Mouse (Mus musculus): ENCODE measurements at regions not wholly inside any gene's neighbourhood (a gene's known extent, or its start where the extent isn't known, plus 50 kb on each side); places are given as distances from the start of the nearest gene placed in this dataset.

DNA sequence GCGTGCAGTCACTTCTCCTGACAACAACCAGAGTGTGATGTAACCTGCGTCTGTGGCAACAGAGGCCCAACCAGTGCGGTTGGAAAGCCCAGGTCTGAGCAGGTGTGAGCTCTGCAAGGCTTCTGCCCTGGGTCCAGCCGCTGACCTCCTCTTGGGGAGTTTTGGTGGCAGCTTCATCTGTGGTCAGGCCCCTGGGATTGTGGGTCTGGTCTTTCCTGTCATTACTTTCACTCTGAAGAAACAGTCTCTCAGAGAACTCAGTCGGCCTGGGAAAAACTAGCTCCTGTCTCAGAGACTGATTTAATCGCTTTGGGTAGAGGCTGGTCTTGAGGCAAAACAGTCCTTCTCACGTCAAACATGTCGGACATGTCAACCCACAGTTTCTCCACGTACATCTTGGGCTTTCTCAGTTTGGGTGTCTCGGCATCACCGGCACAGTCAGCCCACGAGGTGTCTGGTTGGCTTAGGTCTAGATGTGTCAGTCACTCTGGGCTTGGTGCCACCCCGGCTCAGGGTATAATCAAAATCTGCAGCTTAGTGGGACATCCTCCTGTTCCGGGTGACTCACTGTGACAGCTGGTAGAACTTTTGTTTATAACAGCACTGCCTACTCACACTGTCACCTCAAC lies 195.0 kb upstream of the Cxcr4 start:
- DNase-seq (ENCODE audit: low spot score in 2 of 2), result peak; percentile 47 to 73

DNA sequence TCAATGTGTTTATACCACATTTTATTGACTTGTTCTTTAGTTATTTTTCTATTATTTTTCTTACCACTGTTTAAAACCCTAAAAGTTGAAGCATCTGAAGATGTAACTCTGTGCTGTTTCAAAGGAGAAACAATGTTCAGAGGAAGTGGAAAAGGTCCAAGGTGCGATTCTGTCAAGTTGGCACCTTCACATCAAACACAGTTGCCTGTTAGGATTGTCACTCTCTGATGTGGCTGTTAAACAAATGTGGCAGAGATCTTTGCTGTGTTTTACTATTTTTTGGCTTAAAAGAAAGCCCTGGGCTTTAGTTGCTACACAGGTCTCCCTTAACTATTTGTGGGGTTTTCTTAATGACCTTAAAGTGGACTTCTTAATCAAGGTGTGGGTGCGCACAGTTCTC lies 190.2 kb upstream of the Cxcr4 start:
- DNase-seq (ENCODE audit: low spot score in 2 of 2), result no peak

GRCm38 (mm10) chr1:128781871-128782270 lies 189.8 kb upstream of the Cxcr4 start:
- DNase-seq (ENCODE audit: low spot score in 2 of 2), result no peak

DNA sequence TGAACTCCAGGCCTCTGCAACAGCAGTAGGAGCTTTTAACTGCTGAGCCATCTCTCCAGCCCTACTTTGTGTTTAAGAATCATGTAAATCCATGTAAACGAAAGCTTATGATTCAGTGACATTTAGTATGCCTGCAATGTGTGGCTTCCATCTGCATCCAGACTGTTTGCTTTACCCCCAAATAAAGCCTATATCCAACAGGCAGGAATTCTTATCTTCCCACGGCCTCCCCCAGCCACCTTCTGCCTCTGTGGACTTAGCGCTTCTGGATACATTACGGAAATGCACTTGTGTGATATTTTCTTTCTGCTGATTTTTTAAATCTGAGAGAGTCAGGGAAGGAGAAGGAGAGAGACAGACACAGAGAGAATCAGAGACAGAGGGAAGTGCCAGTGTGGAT lies 189.2 kb upstream of the Cxcr4 start:
- DNase-seq (ENCODE audit: low spot score in 2 of 2), result no peak

DNA sequence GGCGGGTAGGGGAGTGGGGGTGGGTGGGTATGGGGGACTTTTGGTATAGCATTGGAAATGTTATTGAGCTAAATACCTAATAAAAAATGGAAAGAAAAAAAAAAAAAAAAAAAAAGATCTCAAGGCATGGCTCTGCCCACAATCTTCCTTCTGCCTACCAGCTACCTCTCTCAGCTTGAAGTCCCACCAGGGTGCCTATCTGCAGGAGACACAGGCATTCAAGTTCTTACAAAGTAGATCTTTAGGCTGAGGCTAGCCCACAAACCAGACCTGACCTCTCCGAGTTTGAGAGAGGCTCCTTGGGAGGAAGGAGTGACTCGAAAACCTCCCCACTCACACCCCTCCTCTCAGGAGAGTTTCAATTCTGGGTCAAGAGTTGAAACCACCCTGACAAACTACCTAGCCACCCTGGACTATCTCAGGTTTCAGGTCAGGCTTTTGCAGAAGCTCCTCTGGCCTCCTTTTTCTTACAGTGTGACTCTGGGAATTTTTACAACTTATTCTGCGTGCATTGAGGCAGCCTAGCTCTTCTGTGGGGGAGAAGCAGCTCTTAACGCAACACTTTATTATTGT lies 187.6 kb upstream of the Cxcr4 start:
- no peak for DNase-seq (ENCODE audit: low spot score in 2 of 2)

GRCm38 (mm10) chr1:128772440-128772839 lies 180.3 kb upstream of the Cxcr4 start:
- DNase-seq (ENCODE audit: low spot score in 2 of 2), result no peak

DNA sequence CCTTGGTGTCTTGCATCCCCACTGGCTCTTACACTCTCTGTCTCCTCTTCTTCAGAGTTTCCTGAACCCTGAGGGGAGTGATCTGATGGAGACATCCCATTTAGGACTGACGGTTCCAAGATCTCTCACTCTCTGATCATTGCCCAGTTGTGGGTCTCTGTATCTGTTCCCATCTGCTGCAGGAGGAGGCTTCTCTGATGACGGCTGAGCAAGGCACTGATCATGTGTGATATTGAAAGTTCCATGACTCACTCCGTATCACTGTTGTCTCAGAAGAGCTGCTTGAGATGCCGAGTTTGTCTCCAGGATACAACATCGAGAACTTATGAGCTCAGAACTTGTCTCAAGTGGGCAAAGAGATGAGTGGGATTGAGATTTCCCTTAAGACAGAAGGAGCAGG lies 178.7 kb upstream of the Cxcr4 start:
- no peak for DNase-seq (ENCODE audit: low spot score in 2 of 2)

DNA sequence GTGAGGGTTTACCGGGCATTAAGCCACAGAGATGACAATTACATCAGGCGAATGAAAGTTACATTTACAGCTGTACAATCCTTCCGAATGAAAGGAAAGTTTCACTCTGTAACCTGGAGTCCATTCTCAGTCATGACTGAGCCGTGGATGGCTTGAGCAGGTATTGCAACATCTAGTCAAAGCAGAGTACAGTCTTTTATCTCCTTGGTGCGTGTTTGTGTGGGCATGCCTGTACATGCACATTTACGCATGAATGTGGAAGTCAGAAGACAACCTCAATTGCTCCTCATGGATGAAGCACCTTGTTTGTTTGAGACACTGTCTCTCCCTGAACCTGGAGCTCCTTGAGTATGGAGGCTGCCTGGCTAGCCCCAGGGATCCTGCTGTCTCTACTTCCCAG lies 175.9 kb upstream of the Cxcr4 start:
- no peak for DNase-seq (ENCODE audit: low spot score in 2 of 2)

- DNase-seq (ENCODE audit: low spot score in 2 of 2), result no peak
Observed at GRCm38 (mm10) chr1:128767415-128767814, 175.3 kb upstream of the Cxcr4 start.

- no peak for DNase-seq (ENCODE audit: low spot score in 2 of 2)
Observed at GRCm38 (mm10) chr1:128766894-128767268, 174.8 kb upstream of the Cxcr4 start.

DNA sequence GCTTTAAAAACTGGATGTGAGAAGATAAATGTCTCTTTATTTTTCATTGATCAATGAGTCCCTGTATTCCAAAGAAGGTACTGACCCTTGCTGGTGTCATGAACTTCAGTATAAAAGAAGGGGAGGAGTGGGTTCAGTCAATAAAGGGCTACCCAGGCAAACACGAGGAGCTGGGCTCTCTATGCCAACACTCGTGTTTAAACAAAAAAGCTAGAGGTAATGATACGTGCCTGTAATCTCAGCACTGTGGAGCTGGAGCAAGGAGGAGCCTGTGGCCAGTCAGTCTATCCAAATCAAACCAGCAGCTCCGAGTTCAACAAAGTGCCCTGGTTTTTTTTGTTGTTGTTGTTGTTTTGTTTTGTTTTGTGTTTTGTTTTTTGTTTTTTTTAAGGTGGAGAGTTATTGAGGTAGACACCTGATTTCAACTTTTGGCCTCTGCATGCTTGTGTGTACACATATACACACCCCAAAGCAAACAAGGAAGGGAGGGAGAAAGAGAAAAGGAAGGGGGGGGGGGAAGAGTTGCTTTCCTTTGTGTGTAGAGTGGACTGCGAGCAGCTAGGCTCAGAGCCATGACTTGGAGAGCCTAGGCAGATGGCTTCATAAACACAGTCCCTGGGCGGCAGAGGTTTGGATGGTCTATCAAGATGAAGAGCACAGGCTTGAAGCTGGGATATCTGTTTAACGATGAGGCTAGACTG lies 174.2 kb upstream of the Cxcr4 start:
- no peak for DNase-seq (ENCODE audit: low spot score in 2 of 2)

GRCm38 (mm10) chr1:128765626-128766025 lies 173.5 kb upstream of the Cxcr4 start:
- no peak for DNase-seq (ENCODE audit: low spot score in 2 of 2)

DNA sequence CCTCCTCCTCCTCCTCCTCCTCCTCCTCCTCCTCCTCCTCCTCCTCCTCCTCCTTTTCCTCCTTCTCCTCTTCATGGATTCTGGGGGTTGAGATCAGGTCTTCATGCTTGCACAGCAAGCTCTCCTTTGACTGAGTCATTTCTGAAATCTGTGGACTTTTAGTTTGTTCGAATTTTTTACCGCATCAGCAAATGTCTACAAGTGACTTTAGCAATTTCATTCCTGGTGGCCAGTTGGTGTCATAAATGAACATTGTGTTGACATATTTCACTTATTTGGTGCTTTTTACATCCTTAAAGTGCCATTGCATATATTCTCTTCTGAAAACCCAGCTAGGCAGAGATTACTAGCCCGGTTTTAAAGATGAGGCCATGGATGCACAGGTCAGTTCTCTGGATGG lies 173.0 kb upstream of the Cxcr4 start:
- DNase-seq (ENCODE audit: low spot score in 2 of 2), result no peak

DNA sequence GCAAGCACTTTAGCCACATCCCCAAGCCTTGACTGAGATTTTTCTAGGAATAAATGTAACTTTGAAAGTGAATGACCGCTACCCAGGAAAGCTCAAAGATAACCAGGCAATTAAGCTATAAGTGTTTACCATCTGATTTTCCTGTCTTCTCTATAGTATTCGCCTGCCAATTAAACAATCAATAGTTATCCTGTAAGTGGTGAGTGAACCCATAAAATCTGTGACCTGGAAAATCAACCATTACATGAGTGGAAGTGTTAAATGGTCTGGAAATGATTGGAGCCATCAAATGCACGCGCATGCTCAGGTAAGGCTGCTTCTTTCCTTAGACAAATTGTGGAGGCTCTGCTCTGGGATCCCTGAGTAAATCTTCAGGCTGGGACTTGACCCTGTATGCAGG lies 170.8 kb upstream of the Cxcr4 start:
- no peak for DNase-seq (ENCODE audit: low spot score in 2 of 2)

DNA sequence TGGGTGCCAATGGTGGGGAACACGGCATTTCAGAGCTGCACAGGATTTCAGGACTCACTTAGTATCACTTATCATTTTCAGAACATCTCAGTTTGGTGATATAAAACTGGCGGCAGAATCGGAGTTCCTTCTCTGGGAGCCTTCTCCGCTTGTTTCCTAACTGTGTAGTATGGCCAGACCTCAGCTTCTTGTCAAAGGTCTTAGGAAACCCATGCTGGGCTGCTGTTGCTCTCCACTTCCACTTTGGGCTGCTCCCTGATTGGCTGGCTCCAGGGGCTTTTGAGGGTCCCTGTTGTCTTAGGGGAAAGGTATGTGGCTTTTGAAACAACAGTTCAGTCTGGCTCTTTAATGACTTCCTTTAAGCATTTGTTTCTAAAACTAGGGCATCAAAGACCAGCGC lies 170.0 kb upstream of the Cxcr4 start:
- DNase-seq (ENCODE audit: low spot score in 2 of 2), result no peak

DNA sequence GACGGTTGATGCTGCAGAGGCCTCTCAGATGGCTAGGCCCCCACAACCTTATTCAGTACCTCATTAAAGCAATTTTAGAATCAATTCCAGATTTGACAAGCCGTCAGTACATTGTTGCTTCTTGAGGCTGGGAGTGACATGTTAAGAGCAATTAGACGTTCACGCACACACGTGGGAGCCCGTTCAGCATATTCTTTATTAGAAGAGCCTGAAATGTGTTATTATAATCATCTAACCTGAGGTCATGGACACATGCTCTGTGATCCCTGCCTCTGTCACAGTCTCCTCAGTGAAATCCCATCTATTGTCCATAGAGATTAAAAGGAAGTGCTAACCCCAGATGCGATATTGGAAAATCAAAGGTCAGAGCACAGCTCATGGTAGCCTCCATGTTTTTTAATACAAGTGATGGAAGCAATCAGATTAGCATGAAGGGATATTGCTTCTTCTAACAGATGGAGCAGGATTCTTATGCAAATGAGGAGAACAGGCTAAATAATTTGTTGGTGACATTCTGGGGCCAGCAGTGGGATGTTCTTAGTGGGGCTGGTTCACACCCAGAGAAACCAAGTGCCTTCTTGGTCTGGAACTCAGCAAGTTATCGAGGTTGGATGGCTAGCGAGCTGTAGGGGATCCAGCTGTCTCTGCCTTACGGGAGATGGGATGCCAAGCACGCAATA lies 166.8 kb upstream of the Cxcr4 start:
- DNase-seq (ENCODE audit: low spot score in 2 of 2), result no peak

DNA sequence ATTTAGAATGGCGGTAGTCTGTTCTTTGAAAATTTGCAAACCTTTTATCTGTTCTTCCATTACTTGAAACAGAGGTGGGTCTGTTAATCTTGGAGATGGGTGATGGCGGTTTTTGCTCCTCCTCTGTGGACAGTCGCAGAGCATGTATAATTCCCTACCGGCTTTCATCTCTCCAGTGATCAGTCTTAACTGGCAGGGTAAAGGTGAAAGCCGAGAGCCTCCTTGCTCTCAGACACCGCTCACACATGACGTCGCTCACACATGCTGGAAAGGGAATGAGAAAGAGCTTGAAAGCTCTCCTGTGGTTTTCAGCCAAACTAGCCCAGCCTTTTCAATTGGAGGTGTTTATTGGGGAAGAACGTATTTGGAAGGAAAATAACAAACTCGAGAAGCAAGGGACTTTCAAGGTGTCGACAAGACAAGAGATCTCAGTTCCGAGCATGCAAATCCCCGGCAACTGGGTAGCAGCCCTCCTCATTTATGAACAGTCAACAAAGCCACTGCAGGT lies 166.3 kb upstream of the Cxcr4 start:
- DNase-seq (ENCODE audit: low spot score in 2 of 2), result no peak

DNA sequence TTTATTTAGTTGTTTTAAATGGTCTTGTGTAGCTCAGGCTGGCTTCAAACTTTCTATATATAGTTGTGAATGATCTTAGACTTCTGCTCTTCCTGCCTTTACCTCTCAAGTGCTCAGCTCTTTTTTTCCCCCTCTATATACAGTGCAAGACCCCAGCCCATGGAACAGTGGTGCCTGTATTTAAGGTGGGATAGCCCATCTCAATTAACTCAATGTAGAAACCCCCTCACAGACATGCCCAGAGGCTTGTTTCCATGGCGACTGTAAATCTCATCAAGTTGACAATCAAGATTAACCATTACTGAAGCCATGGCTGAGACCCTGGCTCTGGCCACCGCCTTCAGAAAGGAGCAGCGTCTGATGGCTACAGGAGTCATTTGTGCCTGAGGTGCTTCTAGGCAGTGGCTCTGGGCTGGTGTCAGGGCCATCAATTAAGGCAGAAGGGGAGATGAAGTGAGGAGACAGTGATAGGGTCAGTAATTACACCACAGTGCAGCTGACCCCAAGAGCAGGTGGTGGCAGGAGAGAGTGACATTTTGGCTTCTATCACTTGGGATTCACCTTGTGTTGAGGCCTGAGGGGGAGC lies 161.4 kb upstream of the Cxcr4 start:
- no peak for DNase-seq (ENCODE audit: low spot score in 2 of 2)

DNA sequence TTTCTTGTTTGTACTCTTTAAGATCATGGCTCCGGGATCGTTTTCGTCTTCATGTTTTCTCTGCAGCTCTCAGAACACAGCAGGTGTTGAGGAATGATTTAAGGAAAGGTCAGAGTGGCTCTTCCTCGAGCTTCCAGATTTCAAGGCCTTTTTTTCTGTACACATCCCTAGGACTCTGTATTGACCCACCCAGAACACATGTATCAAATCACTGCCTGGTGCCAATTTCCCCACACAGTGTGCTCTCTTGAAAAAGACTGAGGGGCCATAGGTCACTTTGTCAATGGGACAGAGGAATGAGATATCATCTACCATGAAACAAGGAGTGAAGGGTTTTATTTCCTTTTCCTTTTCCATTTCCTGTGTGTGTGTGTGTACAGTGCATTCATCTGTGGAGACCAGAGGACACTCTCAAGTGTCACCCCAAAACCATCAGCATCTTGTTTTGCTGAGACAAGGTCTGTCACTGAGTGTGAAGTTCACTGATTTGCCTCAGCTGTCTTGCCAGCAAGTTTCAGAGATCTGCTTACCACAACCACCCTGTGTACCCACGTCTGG lies 157.4 kb upstream of the Cxcr4 start:
- no peak for DNase-seq (ENCODE audit: low spot score in 2 of 2)

- DNase-seq (ENCODE audit: low spot score in 2 of 2), result no peak
Observed at GRCm38 (mm10) chr1:128747196-128747790, 155.2 kb upstream of the Cxcr4 start.

GRCm38 (mm10) chr1:128746461-128747009 lies 154.4 kb upstream of the Cxcr4 start:
- DNase-seq (ENCODE audit: low spot score in 2 of 2), result no peak
